Comparison of ENCODE assay signal across 12 mouse cellular contexts in the genomic region with DNA sequence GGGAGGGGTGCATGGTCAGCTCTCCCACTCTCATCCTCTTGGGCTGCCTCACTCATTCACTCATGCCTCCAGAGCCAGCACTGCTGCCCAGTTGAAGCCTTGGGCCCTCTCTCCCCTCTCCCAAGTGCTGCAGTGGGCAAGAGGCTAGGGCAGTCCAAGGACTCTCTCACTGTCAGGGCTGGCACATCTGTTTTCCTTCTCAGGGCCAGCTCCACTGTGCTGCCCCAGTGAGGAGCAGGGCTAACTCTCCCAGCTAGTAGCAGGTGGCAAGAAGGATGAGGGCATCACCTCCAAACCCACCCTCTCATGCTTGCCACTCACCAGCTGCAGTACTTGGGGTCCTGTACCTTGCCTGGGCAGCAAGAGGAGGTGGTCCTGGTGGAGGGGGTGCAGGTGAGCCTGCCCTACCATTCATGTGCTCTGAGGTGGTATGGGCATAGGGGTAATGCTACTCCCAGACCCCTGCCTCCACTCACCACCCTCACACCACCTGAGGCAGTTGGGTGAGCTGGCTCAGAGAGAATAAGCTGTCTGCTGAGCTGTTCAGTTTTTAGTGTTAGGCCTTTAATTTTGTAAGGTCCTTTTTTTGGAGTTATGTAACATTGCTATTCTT. TPM values are rescaled to one million over a fixed set of nuclear protein-coding genes. Genes with fewer than 3 reads are reported as not detected.
A peak's percentile ranks its signal among the peaks of the same experiment; 100 is the strongest.
DNase-seq lines count a peak whose midpoint lies in the region; ATAC-seq and TF ChIP-seq lines count a peak whose summit lies in the region.
"Had no signal": no experiment of that assay in that cellular context is flagged by ENCODE, and none has a peak within 500 bp of the region (broad histone marks: within the 10 kb centered on the region; RNA-seq: fewer than 3 reads in every experiment).

No protein-coding gene starts in this region.

- no peaks in the 10 kb centered on the region for H3K9me3 ChIP-seq in hindbrain, embryonic 13.5 days
- H3K9me3 ChIP-seq in hindbrain, embryonic 11.5 days (ENCODE audit: control insufficient read depth, low read length), result no peaks in the 10 kb centered on the region

- no peak overlapping the region for H3K27ac ChIP-seq in hindbrain, embryonic 13.5 days
- H3K27ac ChIP-seq in hindbrain, embryonic 11.5 days (ENCODE audit: low read depth, low read length), result no peak overlapping the region
- peak overlapping the region; percentile 48 for H3K27ac ChIP-seq in cortical plate, adult 2 months (ENCODE audit: insufficient read depth, low read length)

- peaks cover 14% of the 10 kb centered on the region for H3K4me1 ChIP-seq in hindbrain, embryonic 13.5 days (replicated peaks)
- no peaks in the 10 kb centered on the region for H3K4me1 ChIP-seq in hindbrain, embryonic 11.5 days (replicated peaks; ENCODE audit: control insufficient read depth, insufficient read depth, low read length)
- peaks cover 14% of the 10 kb centered on the region for H3K4me1 ChIP-seq in cortical plate, adult 2 months (ENCODE audit: control insufficient read depth, insufficient read depth, low read length)

- no peak for TF ChIP-seq POLR2A in cortical plate, adult 2 months (IDR thresholded peaks at IDR 0.05; ENCODE audit: extremely low read depth, insufficient read depth, low read length)

- H3K4me2 ChIP-seq in hindbrain, embryonic 13.5 days, result no peak overlapping the region
- no peak overlapping the region for H3K4me2 ChIP-seq in hindbrain, embryonic 11.5 days (replicated peaks; ENCODE audit: low read depth, low read length)

- H3K4me3 ChIP-seq in hindbrain, embryonic 13.5 days, result no peak overlapping the region
- no peak overlapping the region for H3K4me3 ChIP-seq in hindbrain, embryonic 11.5 days (ENCODE audit: low read depth, low read length)
- no peak overlapping the region for H3K4me3 ChIP-seq in cortical plate, adult 2 months (ENCODE audit: insufficient read depth, low read length)

- H3K9ac ChIP-seq in hindbrain, embryonic 13.5 days, result no peak overlapping the region
- H3K9ac ChIP-seq in hindbrain, embryonic 11.5 days (ENCODE audit: low read depth, low read length), result no peak overlapping the region

- TF ChIP-seq CTCF in cortical plate, adult 2 months (IDR thresholded peaks at IDR 0.05; ENCODE audit: extremely low read depth, insufficient read depth, low read length), result no peak

- no peak for DNase-seq in hindbrain, embryonic 11.5 days (ENCODE audit: low spot score)
- DNase-seq in adrenal gland, adult 8-10 months, result peak; percentile 34
- no peak for DNase-seq in layer of hippocampus, postnatal 25 days (ENCODE audit: extremely low spot score in 1 of 2, low spot score in 1 of 2)
- no peak for DNase-seq in testis, postnatal 14 days (ENCODE audit: low spot score)
- DNase-seq: cerebellum, adult 18-20 months; kidney, adult 9 months; lung, postnatal 10 days; retina, postnatal 1 day had no signal

- peak; percentile 66 for ATAC-seq in hindbrain, embryonic 13.5 days (ENCODE audit: low FRiP score)
- no peak for ATAC-seq in hindbrain, embryonic 11.5 days (ENCODE audit: low FRiP score)
- ATAC-seq in megakaryocyte-erythroid progenitor cell, adult 5-6 weeks (replicated peaks; ENCODE audit: low FRiP score, low TSS enrichment, poor library complexity, severe bottlenecking), result peak; percentile 35
- ATAC-seq: Patski had no signal

- H3K36me3 ChIP-seq in hindbrain, embryonic 13.5 days, result no peaks in the 10 kb centered on the region
- no peaks in the 10 kb centered on the region for H3K36me3 ChIP-seq in hindbrain, embryonic 11.5 days (ENCODE audit: control insufficient read depth, insufficient read depth, low read length)

- no peaks in the 10 kb centered on the region for H3K27me3 ChIP-seq in hindbrain, embryonic 13.5 days
- no peaks in the 10 kb centered on the region for H3K27me3 ChIP-seq in hindbrain, embryonic 11.5 days (ENCODE audit: control insufficient read depth, insufficient read depth, low read length)
- H3K27me3 ChIP-seq: Patski had no signal

RNA-seq across cellular contexts. Expression of a gene that starts 10.5 kb away (rescaled TPM):
- 108 and 121 TPM in 2 replicates for polyA plus RNA-seq in hindbrain, embryonic 13.5 days (2015; fragmentation: Nextera tagmentation; extraction: Ambion mirVana)
- polyA plus RNA-seq in hindbrain, embryonic 11.5 days (2014; fragmentation: Nextera tagmentation; extraction: Ambion mirVana), result 78.8 and 90.2 TPM in 2 replicates
- total RNA-seq in adrenal gland, adult 8-10 months (2022), result 100 to 1,000 TPM in 1 of 4 experiments, 10 to 100 TPM in 3; 74.4 to 102 (median 89.7) TPM
- polyA plus RNA-seq in cortical plate, adult 2 months (2012; rRNA removed), result 102 and 107 TPM in 2 replicates
- total RNA-seq in megakaryocyte-erythroid progenitor cell, adult 5-6 weeks (2014; fragmentation: Nextera tagmentation), result 82.1 and 92.9 TPM in 2 replicates
- 57.9 and 75.2 TPM in 2 replicates for total RNA-seq in megakaryocyte-erythroid progenitor cell, adult 5-6 weeks (2017)
- total RNA-seq in layer of hippocampus, postnatal 25 days (2021), result 100 to 1,000 TPM; 138 to 153 TPM

RNA-seq across cellular contexts. Expression of a gene that starts 46.1 kb away (rescaled TPM):
- polyA plus RNA-seq in hindbrain, embryonic 13.5 days (2015; fragmentation: Nextera tagmentation; extraction: Ambion mirVana), result 212 and 215 TPM in 2 replicates
- polyA plus RNA-seq in hindbrain, embryonic 11.5 days (2014; fragmentation: Nextera tagmentation; extraction: Ambion mirVana), result 215 and 217 TPM in 2 replicates
- total RNA-seq in adrenal gland, adult 8-10 months (2022), result 100 to 1,000 TPM; 308 to 467 (median 370) TPM
- polyA plus RNA-seq in cortical plate, adult 2 months (2012; rRNA removed), result 222 and 229 TPM in 2 replicates
- 200 and 247 TPM in 2 replicates for total RNA-seq in megakaryocyte-erythroid progenitor cell, adult 5-6 weeks (2014; fragmentation: Nextera tagmentation)
- 96.1 and 109 TPM in 2 replicates for total RNA-seq in megakaryocyte-erythroid progenitor cell, adult 5-6 weeks (2017)
- 100 to 1,000 TPM; 219 to 254 TPM for total RNA-seq in layer of hippocampus, postnatal 25 days (2021)

RNA-seq across cellular contexts. Expression of a gene that starts 46.1 kb away (rescaled TPM):
- 56.2 and 61.6 TPM in 2 replicates for polyA plus RNA-seq in hindbrain, embryonic 13.5 days (2015; fragmentation: Nextera tagmentation; extraction: Ambion mirVana)
- 46.0 and 49.3 TPM in 2 replicates for polyA plus RNA-seq in hindbrain, embryonic 11.5 days (2014; fragmentation: Nextera tagmentation; extraction: Ambion mirVana)
- total RNA-seq in adrenal gland, adult 8-10 months (2022), result 10 to 100 TPM; 41.4 to 48.0 (median 45.2) TPM
- polyA plus RNA-seq in cortical plate, adult 2 months (2012; rRNA removed), result 25.3 and 28.1 TPM in 2 replicates
- total RNA-seq in megakaryocyte-erythroid progenitor cell, adult 5-6 weeks (2014; fragmentation: Nextera tagmentation), result 14.3 and 18.7 TPM in 2 replicates
- total RNA-seq in megakaryocyte-erythroid progenitor cell, adult 5-6 weeks (2017), result 28.6 and 32.0 TPM in 2 replicates
- total RNA-seq in layer of hippocampus, postnatal 25 days (2021), result 10 to 100 TPM; 32.5 to 43.0 TPM
